Mouse (Mus musculus) liver, embryonic 16.5 days (tissue): Measurements from ENCODE around the gene Syngap1. TPM values are rescaled to one million over a fixed set of nuclear protein-coding genes. Genes with fewer than 3 reads are reported as not detected.

Experiments used
- ATAC-seq: fragments of 200-750 bp; cut with Nextera tagmentation; 2 replicates; pipeline ENCODE4 v1.8.0; 2017; ENCODE audit warnings: low read depth, mild to moderate bottlenecking, moderate number of reproducible peaks, moderate library complexity
- H3K27ac ChIP-seq: fragments of 300-500 bp; sonication (generic); 2 replicates; pipeline ENCODE4 v1.5.1; 2014; ENCODE audit warnings: mild to moderate bottlenecking, low read length
- H3K27me3 ChIP-seq: fragments of 300-500 bp; sonication (generic); 2 replicates; pipeline ENCODE4 v1.6.1; 2014; ENCODE audit warnings: low read depth, low read length, mixed read lengths; ENCODE audit not compliant: control insufficient read depth, insufficient read depth
- H3K36me3 ChIP-seq: fragments of 300-500 bp; sonication (generic); 2 replicates; pipeline ENCODE4 v1.6.1; 2014; ENCODE audit warnings: mild to moderate bottlenecking; ENCODE audit not compliant: control insufficient read depth, insufficient read depth
- H3K4me1 ChIP-seq: fragments of 300-500 bp; sonication (generic); 2 replicates; pipeline ENCODE4 v1.6.1; 2014; ENCODE audit warnings: low read depth, low read length, mixed read lengths; ENCODE audit not compliant: control insufficient read depth
- H3K4me2 ChIP-seq: fragments of 300-500 bp; sonication (generic); 2 replicates; pipeline ENCODE4 v1.6.1; 2014; ENCODE audit warnings: low read depth, low read length, mixed read lengths
- H3K4me3 ChIP-seq: fragments of 300-500 bp; sonication (generic); 2 replicates; pipeline ENCODE4 v1.5.1; 2014; ENCODE audit warnings: low read depth, mild to moderate bottlenecking, low read length
- H3K9ac ChIP-seq: fragments of 300-500 bp; sonication (generic); 2 replicates; pipeline ENCODE4 v1.6.1; 2014; ENCODE audit warnings: low read depth, low read length
- H3K9me3 ChIP-seq: fragments of 300-500 bp; sonication (generic); replicated peaks from 2 replicates; pipeline ENCODE4 v1.6.1; 2016; ENCODE audit warnings: low read length; ENCODE audit not compliant: control insufficient read depth
- WGBS: fragments of 180-500 bp; shearing (Covaris S2); extraction: QIAGEN DNeasy Blood & Tissue Kit; methylation state at CpG from one replicate; pipeline ENCODE4 v1.1.7; 2014; ENCODE audit not compliant: insufficient replicate concordance; 5-methylcytosine and 5-hydroxymethylcytosine counted together
- polyA plus RNA-seq: library from polyadenylated mRNA; unstranded; fragments of >200 nt; fragmentation: Nextera tagmentation; extraction: Ambion mirVana; gene quantifications from 2 replicates; pipeline ENCODE4 v1.2.1, GENCODE M21; 2015

Gene Syngap1
- polyA plus RNA-seq, 1 experiment from 2014 or later: 0.21 TPM

- H3K36me3 ChIP-seq: no peaks in the 10 kb centered on the region
- WGBS: 68% methylated on average over 14 of the region's 14 CpGs
- no peak overlapping the region for H3K9ac ChIP-seq
- H3K27me3 ChIP-seq: no peaks in the 10 kb centered on the region
- no peak overlapping the region for H3K4me2 ChIP-seq
- no peaks in the 10 kb centered on the region for H3K4me1 ChIP-seq
- ATAC-seq: no peak
- H3K4me3 ChIP-seq: no peak overlapping the region
- H3K27ac ChIP-seq: no peak overlapping the region
- no peaks in the 10 kb centered on the region for H3K9me3 ChIP-seq
These were observed 53.4 kb downstream of the Syngap1 start for GRCm38 (mm10) chr17:26994410-26994809.

GRCm38 (mm10) chr17:26995006-26995405 lies 54.0 kb downstream of the Syngap1 start:
- Histone ChIP-seq H3K9me3 (no peaks in the 10 kb centered on the region), H3K4me3 (no peak overlapping the region), H3K36me3 (no peaks in the 10 kb centered on the region), H3K9ac (no peak overlapping the region), H3K27ac (no peak overlapping the region), H3K4me1 (no peaks in the 10 kb centered on the region), H3K4me2 (no peak overlapping the region), H3K27me3 (no peaks in the 10 kb centered on the region)
- 0 out of 2 replicates have a peak, but pooled peaks have one; percentile 24 for ATAC-seq
- WGBS: 61% methylated on average over 6 of the region's 6 CpGs

GRCm38 (mm10) chr17:26995562-26995961 lies 54.5 kb downstream of the Syngap1 start:
- no peaks in the 10 kb centered on the region for H3K36me3 ChIP-seq
- no peak overlapping the region for H3K4me3 ChIP-seq
- H3K27me3 ChIP-seq: no peaks in the 10 kb centered on the region
- H3K9me3 ChIP-seq: no peaks in the 10 kb centered on the region
- no peak overlapping the region for H3K4me2 ChIP-seq
- no peaks in the 10 kb centered on the region for H3K4me1 ChIP-seq
- ATAC-seq: no peak
- H3K9ac ChIP-seq: no peak overlapping the region
- 46% methylated on average over 8 of the region's 8 CpGs for WGBS
- no peak overlapping the region for H3K27ac ChIP-seq

GRCm38 (mm10) chr17:26997661-26998060 lies 56.6 kb downstream of the Syngap1 start:
- Histone ChIP-seq H3K4me2 (no peak overlapping the region), H3K9me3 (no peaks in the 10 kb centered on the region), H3K4me3 (no peak overlapping the region), H3K9ac (no peak overlapping the region), H3K36me3 (no peaks in the 10 kb centered on the region), H3K27ac (no peak overlapping the region), H3K4me1 (no peaks in the 10 kb centered on the region), H3K27me3 (no peaks in the 10 kb centered on the region)
- WGBS: 48% methylated on average over 4 of the region's 4 CpGs
- no peak for ATAC-seq

GRCm38 (mm10) chr17:26998283-26998682 lies 57.2 kb downstream of the Syngap1 start:
- H3K36me3 ChIP-seq: no peaks in the 10 kb centered on the region
- WGBS: 42% methylated on average over 15 of the region's 15 CpGs
- no peak overlapping the region for H3K4me2 ChIP-seq
- no peak overlapping the region for H3K4me3 ChIP-seq
- no peak overlapping the region for H3K27ac ChIP-seq
- H3K4me1 ChIP-seq: no peaks in the 10 kb centered on the region
- no peaks in the 10 kb centered on the region for H3K27me3 ChIP-seq
- no peak for ATAC-seq
- no peak overlapping the region for H3K9ac ChIP-seq
- H3K9me3 ChIP-seq: no peaks in the 10 kb centered on the region

GRCm38 (mm10) chr17:26999996-27000395 lies 58.9 kb downstream of the Syngap1 start:
- no peak for ATAC-seq
- Histone ChIP-seq H3K27ac (no peak overlapping the region), H3K4me3 (no peak overlapping the region), H3K36me3 (no peaks in the 10 kb centered on the region), H3K4me1 (no peaks in the 10 kb centered on the region), H3K4me2 (no peak overlapping the region), H3K27me3 (no peaks in the 10 kb centered on the region), H3K9ac (no peak overlapping the region), H3K9me3 (no peaks in the 10 kb centered on the region)
- 64% methylated on average over 12 of the region's 12 CpGs for WGBS

- Histone ChIP-seq H3K27ac (no peak overlapping the region), H3K9me3 (no peaks in the 10 kb centered on the region), H3K36me3 (no peaks in the 10 kb centered on the region), H3K9ac (no peak overlapping the region), H3K4me2 (no peak overlapping the region), H3K4me1 (no peaks in the 10 kb centered on the region), H3K27me3 (no peaks in the 10 kb centered on the region), H3K4me3 (no peak overlapping the region)
- 64% methylated on average over 7 of the region's 7 CpGs for WGBS
- ATAC-seq: no peak
These were observed 60.1 kb downstream of the Syngap1 start for GRCm38 (mm10) chr17:27001151-27001550.

- no peak overlapping the region for H3K4me3 ChIP-seq
- H3K36me3 ChIP-seq: no peaks in the 10 kb centered on the region
- H3K27ac ChIP-seq: no peak overlapping the region
- H3K4me2 ChIP-seq: no peak overlapping the region
- ATAC-seq: no peak
- no peaks in the 10 kb centered on the region for H3K27me3 ChIP-seq
- 38% methylated on average over 6 of the region's 6 CpGs for WGBS
- no peak overlapping the region for H3K9ac ChIP-seq
- H3K4me1 ChIP-seq: no peaks in the 10 kb centered on the region
- no peaks in the 10 kb centered on the region for H3K9me3 ChIP-seq
These were observed 60.8 kb downstream of the Syngap1 start for GRCm38 (mm10) chr17:27001889-27002288.

- no peak overlapping the region for H3K4me2 ChIP-seq
- no peaks in the 10 kb centered on the region for H3K4me1 ChIP-seq
- no peak overlapping the region for H3K9ac ChIP-seq
- H3K4me3 ChIP-seq: no peak overlapping the region
- no peaks in the 10 kb centered on the region for H3K36me3 ChIP-seq
- 41% methylated on average over 9 of the region's 9 CpGs for WGBS
- no peaks in the 10 kb centered on the region for H3K9me3 ChIP-seq
- H3K27ac ChIP-seq: no peak overlapping the region
- no peaks in the 10 kb centered on the region for H3K27me3 ChIP-seq
- ATAC-seq: no peak
These were observed 63.4 kb downstream of the Syngap1 start for GRCm38 (mm10) chr17:27004431-27004830.
